Mouse (Mus musculus) retina, postnatal 7 days (tissue): ENCODE data around the gene Fam81b.

Experiments used
- DNase-seq: peaks from one replicate; pipeline ENCODE4 v3.0.0-alpha.2; 2012; ENCODE audit warnings: low read depth, low spot score

The Fam81b gene

GRCm38 (mm10) chr13:76194937-76195336 is 109.9 kb downstream of the Fam81b start:
- DNase-seq = no peak

- DNase-seq = no peak
Observed at GRCm38 (mm10) chr13:76190273-76190672, 114.6 kb downstream of the Fam81b start.

GRCm38 (mm10) chr13:76189190-76189589 is 115.7 kb downstream of the Fam81b start:
- DNase-seq = no peak

- no peak for DNase-seq
Observed at GRCm38 (mm10) chr13:76187651-76188050, 117.2 kb downstream of the Fam81b start.

GRCm38 (mm10) chr13:76178700-76179099 is 126.2 kb downstream of the Fam81b start:
- no peak for DNase-seq

- DNase-seq = no peak
Observed at GRCm38 (mm10) chr13:76174297-76174696, 130.6 kb downstream of the Fam81b start.

- DNase-seq = no peak
Observed at GRCm38 (mm10) chr13:76160587-76160986, 144.3 kb downstream of the Fam81b start.

GRCm38 (mm10) chr13:76157508-76157907 is 147.4 kb downstream of the Fam81b start:
- no peak for DNase-seq

GRCm38 (mm10) chr13:76157099-76157498 is 147.8 kb downstream of the Fam81b start:
- DNase-seq = no peak
